Mouse (Mus musculus) splenic B cell, adult 2 months (primary cell): ENCODE results near the gene Loxl4.
A peak's percentile ranks its signal among the peaks of the same experiment; 100 is the strongest.

Experiments
- DNase-seq: peaks from one replicate; pipeline ENCODE4 v3.0.0-alpha.2; 2011; ENCODE audit warnings: low read depth, low spot score
- H3K27me3 ChIP-seq: 2 replicates; pipeline ENCODE4 v1.6.1; 2012; ENCODE audit warnings: mild to moderate bottlenecking, low read length, moderate library complexity, mixed read lengths; ENCODE audit not compliant: control insufficient read depth, poor library complexity, insufficient read depth, severe bottlenecking
- H3K36me3 ChIP-seq: 2 replicates; pipeline ENCODE4 v1.6.1; 2012; ENCODE audit warnings: mild to moderate bottlenecking, low read length, moderate library complexity, mixed read lengths; ENCODE audit not compliant: control insufficient read depth, poor library complexity, insufficient read depth, severe bottlenecking

The Loxl4 gene

GRCm38 (mm10) chr19:42612654-42613053, at the start of gene Loxl4:
Gene Loxl4, minus strand, starts transcription at chr19:42612813.
- H3K36me3 ChIP-seq = no peaks in the 10 kb centered on the region
- no peaks in the 10 kb centered on the region for H3K27me3 ChIP-seq
- DNase-seq = no peak

- DNase-seq = no peak
Measured at GRCm38 (mm10) chr19:42661430-42662164, 49.0 kb upstream of the Loxl4 start.

GRCm38 (mm10) chr19:42660244-42660565, 47.6 kb upstream of the Loxl4 start:
- no peaks in the 10 kb centered on the region for H3K27me3 ChIP-seq
- DNase-seq = no peak
- H3K36me3 ChIP-seq = no peaks in the 10 kb centered on the region

More at GRCm38 (mm10) chr19:42661430-42662164, 49.0 kb upstream of the Loxl4 start:
- H3K36me3 ChIP-seq = no peaks in the 10 kb centered on the region
- H3K27me3 ChIP-seq = no peaks in the 10 kb centered on the region

- no peak for DNase-seq
- no peaks in the 10 kb centered on the region for H3K36me3 ChIP-seq
- no peaks in the 10 kb centered on the region for H3K27me3 ChIP-seq
Measured at GRCm38 (mm10) chr19:42659354-42660243, 47.0 kb upstream of the Loxl4 start.

GRCm38 (mm10) chr19:42658435-42659135, 46.0 kb upstream of the Loxl4 start:
- Histone ChIP-seq H3K27me3 (no peaks in the 10 kb centered on the region), H3K36me3 (no peaks in the 10 kb centered on the region)
- DNase-seq = no peak

- H3K36me3 ChIP-seq = no peaks in the 10 kb centered on the region
Measured at GRCm38 (mm10) chr19:42657769-42658168, 45.2 kb upstream of the Loxl4 start.

GRCm38 (mm10) chr19:42657306-42657705, 44.7 kb upstream of the Loxl4 start:
- H3K27me3 ChIP-seq = no peaks in the 10 kb centered on the region
- DNase-seq = no peak
- no peaks in the 10 kb centered on the region for H3K36me3 ChIP-seq

More at GRCm38 (mm10) chr19:42657769-42658168, 45.2 kb upstream of the Loxl4 start:
- no peak for DNase-seq
- H3K27me3 ChIP-seq = no peaks in the 10 kb centered on the region

GRCm38 (mm10) chr19:42655006-42655405, 42.4 kb upstream of the Loxl4 start:
- Histone ChIP-seq H3K27me3 (no peaks in the 10 kb centered on the region), H3K36me3 (no peaks in the 10 kb centered on the region)
- DNase-seq = peak; percentile 11

- H3K27me3 ChIP-seq = no peaks in the 10 kb centered on the region
- no peak for DNase-seq
- no peaks in the 10 kb centered on the region for H3K36me3 ChIP-seq
Measured at GRCm38 (mm10) chr19:42653091-42653490, 40.5 kb upstream of the Loxl4 start.

- no peaks in the 10 kb centered on the region for H3K36me3 ChIP-seq
- no peak for DNase-seq
- H3K27me3 ChIP-seq = no peaks in the 10 kb centered on the region
Measured at GRCm38 (mm10) chr19:42652425-42652824, 39.8 kb upstream of the Loxl4 start.

- Histone ChIP-seq H3K27me3 (no peaks in the 10 kb centered on the region), H3K36me3 (no peaks in the 10 kb centered on the region)
- DNase-seq = no peak
Measured at GRCm38 (mm10) chr19:42640211-42640610, 27.6 kb upstream of the Loxl4 start.

- Histone ChIP-seq H3K27me3 (no peaks in the 10 kb centered on the region), H3K36me3 (no peaks in the 10 kb centered on the region)
- DNase-seq = peak; percentile 6
Measured at GRCm38 (mm10) chr19:42639544-42639943, 26.9 kb upstream of the Loxl4 start.

- H3K27me3 ChIP-seq = no peaks in the 10 kb centered on the region
- no peak for DNase-seq
- no peaks in the 10 kb centered on the region for H3K36me3 ChIP-seq
Measured at GRCm38 (mm10) chr19:42638604-42639481, 26.2 kb upstream of the Loxl4 start.

- Histone ChIP-seq H3K36me3 (no peaks in the 10 kb centered on the region), H3K27me3 (no peaks in the 10 kb centered on the region)
- DNase-seq = no peak
Measured at GRCm38 (mm10) chr19:42636631-42637030, 24.0 kb upstream of the Loxl4 start.
